Mouse (Mus musculus) embryonic facial prominence, embryonic 13.5 days (tissue): ENCODE measurements around the gene Nup54. TPM values are rescaled to one million over a fixed set of nuclear protein-coding genes. Genes with fewer than 3 reads are reported as not detected.

Experiments
- ATAC-seq: fragments of 200-750 bp; cut with Nextera tagmentation; 2 replicates; pipeline ENCODE4 v1.8.0; 2017; ENCODE audit warnings: low read depth; ENCODE audit not compliant: insufficient number of reproducible peaks, insufficient read depth, low FRiP score, low TSS enrichment
- H3K27ac ChIP-seq: fragments of 300-500 bp; sonication (generic); 2 replicates; pipeline ENCODE4 v1.5.1; 2015; ENCODE audit warnings: moderate library complexity, mild to moderate bottlenecking, inconsistent platforms
- H3K27me3 ChIP-seq: fragments of 300-500 bp; sonication (generic); 2 replicates; pipeline ENCODE4 v1.6.1; 2015; ENCODE audit warnings: mild to moderate bottlenecking, inconsistent platforms
- H3K36me3 ChIP-seq: fragments of 300-500 bp; sonication (generic); 2 replicates; pipeline ENCODE4 v1.6.1; 2015; ENCODE audit warnings: mild to moderate bottlenecking, inconsistent platforms
- H3K4me1 ChIP-seq: fragments of 300-500 bp; sonication (generic); 2 replicates; pipeline ENCODE4 v1.6.1; 2015; ENCODE audit warnings: inconsistent platforms
- H3K4me2 ChIP-seq: fragments of 300-500 bp; sonication (generic); 2 replicates; pipeline ENCODE4 v1.6.1; 2015; ENCODE audit warnings: moderate library complexity, mild to moderate bottlenecking, inconsistent platforms
- H3K4me3 ChIP-seq: fragments of 300-500 bp; sonication (generic); 2 replicates; pipeline ENCODE4 v1.5.1; 2015; ENCODE audit warnings: mild to moderate bottlenecking, inconsistent platforms
- H3K9ac ChIP-seq: fragments of 300-500 bp; sonication (generic); 2 replicates; pipeline ENCODE4 v1.6.1; 2015; ENCODE audit warnings: mild to moderate bottlenecking, inconsistent platforms
- H3K9me3 ChIP-seq: fragments of 300-500 bp; sonication (generic); 2 replicates; pipeline ENCODE4 v1.6.1; 2016; ENCODE audit warnings: inconsistent platforms
- WGBS: fragments of 180-500 bp; shearing (Covaris S2); methylation state at CpG from one replicate; pipeline ENCODE4 v1.1.7; 2015; ENCODE audit warnings: mixed read lengths; 5-methylcytosine and 5-hydroxymethylcytosine counted together
- polyA plus RNA-seq: library from polyadenylated mRNA; unstranded; fragments of >200 nt; fragmentation: Nextera tagmentation; extraction: Ambion mirVana; gene quantifications from 2 replicates; pipeline ENCODE4 v1.2.1, GENCODE M21; 2015

Gene Nup54
- polyA plus RNA-seq, 1 experiment from 2014 or later: 57.0 TPM

DNA sequence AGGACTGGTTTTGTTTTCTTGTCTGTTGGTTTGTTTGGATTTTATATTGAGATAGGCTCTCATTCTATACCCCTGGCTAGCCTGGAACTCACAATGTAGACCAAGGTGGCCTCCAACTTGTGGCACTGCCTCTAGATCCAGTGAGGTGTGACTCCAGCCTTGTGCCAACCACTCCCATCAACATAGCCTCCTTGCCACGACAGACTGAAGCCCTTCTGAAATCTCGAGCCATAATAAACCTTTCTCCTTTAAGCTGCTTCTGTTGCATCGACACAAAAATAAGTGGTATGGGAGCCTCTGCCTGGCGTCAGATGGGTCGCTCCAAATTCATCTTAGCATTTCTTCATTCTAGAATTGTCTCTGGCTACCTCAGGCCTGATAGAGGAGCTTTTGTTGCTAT is 11.7 kb upstream of the Nup54 start:
- H3K9me3 ChIP-seq: no peaks in the 10 kb centered on the region
- H3K27me3 ChIP-seq: no peaks in the 10 kb centered on the region
- H3K4me2 ChIP-seq: no peak overlapping the region
- H3K4me3 ChIP-seq: no peak overlapping the region
- ATAC-seq: no peak
- H3K27ac ChIP-seq: no peak overlapping the region
- 88% methylated on average over 5 of the region's 5 CpGs for WGBS
- H3K36me3 ChIP-seq: peaks cover 69% of the 10 kb centered on the region
- no peaks in the 10 kb centered on the region for H3K4me1 ChIP-seq
- no peak overlapping the region for H3K9ac ChIP-seq

DNA sequence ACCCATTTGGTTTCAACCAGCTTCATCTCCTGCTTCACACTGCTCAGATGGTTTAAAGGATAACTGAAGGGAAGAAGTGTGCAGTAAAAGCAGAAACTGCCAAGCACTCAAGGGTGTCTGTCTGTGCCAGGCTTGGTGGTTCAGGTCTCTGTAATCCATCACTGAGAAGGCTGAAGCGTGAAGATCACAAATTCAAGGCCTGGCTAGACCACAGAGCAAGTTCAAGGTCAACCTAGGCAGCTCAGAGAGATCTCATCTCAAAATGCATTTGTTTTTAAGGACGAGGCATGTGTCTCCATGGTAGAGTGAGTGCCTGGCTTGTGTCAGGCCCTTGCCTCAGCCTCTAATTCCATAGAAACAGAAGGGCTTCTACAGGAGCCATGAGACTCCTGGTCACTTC is 10.0 kb upstream of the Nup54 start:
- 93% methylated on average over 2 of the region's 2 CpGs for WGBS
- Histone ChIP-seq H3K27me3 (no peaks in the 10 kb centered on the region), H3K4me1 (no peaks in the 10 kb centered on the region), H3K4me2 (no peak overlapping the region), H3K4me3 (no peak overlapping the region), H3K9me3 (no peaks in the 10 kb centered on the region), H3K27ac (no peak overlapping the region), H3K36me3 (peaks cover 54% of the 10 kb centered on the region), H3K9ac (no peak overlapping the region)
- ATAC-seq: no peak

DNA sequence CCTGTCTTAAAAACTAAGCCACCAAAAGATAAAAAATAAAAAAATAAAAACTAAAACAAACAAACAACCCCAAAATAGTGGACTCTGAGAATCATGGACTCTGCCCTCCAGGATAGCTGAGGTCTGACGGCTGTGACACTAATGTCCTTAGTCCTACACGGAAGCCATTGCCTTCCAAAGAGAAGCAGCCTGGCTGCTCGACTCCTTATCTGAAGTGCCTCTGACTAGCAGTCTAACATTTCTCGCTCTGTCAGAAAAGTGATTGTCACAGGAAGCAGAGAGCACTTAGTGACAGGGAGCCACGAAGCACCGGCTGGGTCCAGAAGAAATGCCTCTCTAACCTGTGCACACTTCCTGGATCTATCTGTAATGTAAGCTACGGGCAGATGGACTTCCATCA is 7.9 kb upstream of the Nup54 start:
- H3K4me2 ChIP-seq: no peak overlapping the region
- no peaks in the 10 kb centered on the region for H3K4me1 ChIP-seq
- no peak overlapping the region for H3K4me3 ChIP-seq
- no peaks in the 10 kb centered on the region for H3K27me3 ChIP-seq
- H3K9me3 ChIP-seq: no peaks in the 10 kb centered on the region
- WGBS: 88% methylated on average over 7 of the region's 7 CpGs
- H3K36me3 ChIP-seq: peaks cover 35% of the 10 kb centered on the region
- no peak for ATAC-seq
- H3K27ac ChIP-seq: no peak overlapping the region
- no peak overlapping the region for H3K9ac ChIP-seq

DNA sequence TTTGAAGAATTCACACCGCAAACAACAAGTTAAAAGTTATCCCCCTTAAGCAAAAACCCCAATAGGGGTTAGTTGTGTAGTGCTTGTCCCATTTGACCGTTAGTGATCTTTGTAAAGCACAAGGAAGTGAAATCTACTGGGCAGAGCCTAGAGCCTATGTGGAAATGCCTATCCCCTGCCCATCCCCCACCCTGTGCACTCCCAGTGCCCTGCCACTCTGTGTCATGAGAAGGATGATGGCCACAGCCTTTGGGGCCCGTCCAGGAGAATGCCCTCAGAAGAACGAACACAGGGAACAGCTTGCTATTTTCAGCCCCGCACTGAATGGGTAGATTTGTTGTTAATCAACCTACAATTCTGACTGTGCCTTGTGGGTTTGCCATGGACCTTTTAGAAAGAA is 6.5 kb upstream of the Nup54 start:
- no peak for ATAC-seq
- Histone ChIP-seq H3K9ac (no peak overlapping the region), H3K4me1 (no peaks in the 10 kb centered on the region), H3K4me3 (no peak overlapping the region), H3K27ac (no peak overlapping the region), H3K27me3 (no peaks in the 10 kb centered on the region), H3K4me2 (no peak overlapping the region), H3K9me3 (no peaks in the 10 kb centered on the region), H3K36me3 (peaks cover 21% of the 10 kb centered on the region)
- 67% methylated on average over 5 of the region's 5 CpGs for WGBS

DNA sequence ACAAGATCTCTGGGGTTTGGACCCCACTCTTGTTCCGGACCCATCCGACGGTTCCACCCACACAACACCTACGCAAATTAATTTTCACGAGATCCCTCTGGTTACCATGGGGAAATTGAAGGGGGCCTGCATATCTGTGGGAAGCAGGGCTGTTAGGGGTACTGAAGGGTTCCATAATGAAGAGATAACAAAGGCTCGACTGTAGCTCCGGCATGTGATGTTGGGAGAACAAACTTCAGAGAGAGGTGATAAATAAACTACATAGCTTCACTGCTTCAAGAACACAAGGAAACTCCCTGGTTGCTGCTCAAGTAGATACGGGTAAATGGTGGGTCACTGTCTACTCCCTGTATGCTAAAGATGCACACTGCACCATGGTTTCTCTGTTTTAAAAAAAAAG is 3.5 kb upstream of the Nup54 start:
- no peak overlapping the region for H3K4me3 ChIP-seq
- H3K27me3 ChIP-seq: no peaks in the 10 kb centered on the region
- 88% methylated on average over 8 of the region's 8 CpGs for WGBS
- no peak for ATAC-seq
- no peak overlapping the region for H3K9ac ChIP-seq
- H3K9me3 ChIP-seq: no peaks in the 10 kb centered on the region
- no peak overlapping the region for H3K4me2 ChIP-seq
- peaks cover 1% of the 10 kb centered on the region; the same call in 1 of the 2 replicates for H3K36me3 ChIP-seq
- H3K27ac ChIP-seq: no peak overlapping the region
- H3K4me1 ChIP-seq: peaks cover 3% of the 10 kb centered on the region; the same call in 1 of the 2 replicates

DNA sequence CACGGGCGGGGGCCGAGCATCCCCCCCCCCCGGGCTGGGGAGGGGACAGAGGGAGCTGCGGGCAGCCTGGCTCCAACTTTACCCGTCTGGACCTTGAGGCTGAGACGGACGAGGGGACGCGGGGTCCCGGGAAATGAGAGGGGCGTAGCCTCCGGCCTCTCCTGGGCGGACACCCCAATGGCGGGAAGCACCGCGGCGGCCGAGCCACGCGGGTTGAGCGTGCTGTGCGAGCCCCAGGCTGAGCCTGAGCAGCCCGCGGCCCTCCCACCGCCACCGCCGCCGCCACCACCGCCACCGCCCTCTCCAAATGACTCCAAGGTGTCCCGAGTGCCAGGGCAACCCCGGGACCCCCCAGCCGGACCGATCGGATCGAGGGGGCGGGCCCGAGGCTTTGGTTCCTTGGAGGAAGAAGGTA is 441 bp downstream of the Nup54 start:
- H3K36me3 ChIP-seq: 0 out of 2 replicates have a peak, but pooled peaks cover 6% of the 10 kb centered on the region
- peak; percentile 40; the same call in 1 of the 2 replicates for ATAC-seq
- H3K27me3 ChIP-seq: no peaks in the 10 kb centered on the region
- H3K9ac ChIP-seq: peak overlapping the region; percentile 95
- peak overlapping the region; percentile 83 for H3K4me2 ChIP-seq
- no peaks in the 10 kb centered on the region for H3K9me3 ChIP-seq
- peaks cover 7% of the 10 kb centered on the region for H3K4me1 ChIP-seq
- 0% methylated on average over 19 of the region's 39 CpGs for WGBS
- H3K4me3 ChIP-seq: peak overlapping the region; percentile 93
- peak overlapping the region; percentile 86 for H3K27ac ChIP-seq

DNA sequence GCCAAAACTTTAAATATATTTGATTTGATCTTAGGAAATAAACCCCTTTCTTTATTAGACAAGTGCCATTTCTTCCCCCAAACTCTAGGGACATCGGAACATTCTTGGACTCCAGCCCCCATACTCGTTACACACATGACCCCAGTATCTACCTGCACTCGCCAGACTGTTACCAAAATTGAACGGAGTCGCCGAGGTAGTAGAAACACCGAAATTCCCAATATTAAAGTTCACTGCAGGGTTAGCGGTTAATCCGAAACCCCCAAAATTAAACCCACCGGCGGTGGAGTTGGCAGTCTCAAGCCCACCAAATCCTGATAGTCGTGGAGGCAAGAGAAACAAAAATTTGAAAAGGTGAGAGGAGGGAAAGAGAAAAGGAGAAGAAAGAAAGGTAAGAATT is 949 bp downstream of the Nup54 start:
- no peaks in the 10 kb centered on the region for H3K27me3 ChIP-seq
- H3K9ac ChIP-seq: peak overlapping the region; percentile 95
- H3K4me2 ChIP-seq: peak overlapping the region; percentile 83
- no peaks in the 10 kb centered on the region for H3K9me3 ChIP-seq
- ATAC-seq: no peak
- 2% methylated on average over 12 of the region's 12 CpGs for WGBS
- peak overlapping the region; percentile 86; the same call in 1 of the 2 replicates for H3K27ac ChIP-seq
- H3K36me3 ChIP-seq: peaks cover 11% of the 10 kb centered on the region
- peaks cover 7% of the 10 kb centered on the region for H3K4me1 ChIP-seq
- peak overlapping the region; percentile 93 for H3K4me3 ChIP-seq

DNA sequence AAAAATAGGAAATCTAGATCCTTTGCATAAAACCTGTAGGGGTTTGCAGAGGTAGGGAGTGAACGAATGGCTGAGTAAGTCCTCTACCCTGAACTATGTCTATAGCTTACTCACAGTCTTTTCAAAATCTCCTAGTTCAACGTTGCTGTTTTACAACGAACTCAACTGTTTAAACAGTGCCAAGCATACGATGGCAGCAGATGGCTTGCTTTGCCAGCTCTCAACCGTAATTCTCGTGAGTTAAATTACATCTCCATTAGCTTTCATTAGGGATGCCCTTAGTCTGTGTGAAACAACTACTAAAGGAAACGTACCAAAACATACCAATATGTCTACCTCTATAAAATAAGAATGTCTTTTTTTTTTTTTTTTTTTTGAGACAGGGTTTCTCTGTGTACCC is 3.4 kb downstream of the Nup54 start:
- H3K36me3 ChIP-seq: peaks cover 34% of the 10 kb centered on the region
- no peak for ATAC-seq
- H3K27ac ChIP-seq: no peak overlapping the region
- no peaks in the 10 kb centered on the region for H3K27me3 ChIP-seq
- H3K4me1 ChIP-seq: peaks cover 7% of the 10 kb centered on the region
- H3K4me2 ChIP-seq: no peak overlapping the region
- 86% methylated on average over 7 of the region's 7 CpGs for WGBS
- H3K9ac ChIP-seq: no peak overlapping the region
- H3K4me3 ChIP-seq: no peak overlapping the region
- H3K9me3 ChIP-seq: no peaks in the 10 kb centered on the region

DNA sequence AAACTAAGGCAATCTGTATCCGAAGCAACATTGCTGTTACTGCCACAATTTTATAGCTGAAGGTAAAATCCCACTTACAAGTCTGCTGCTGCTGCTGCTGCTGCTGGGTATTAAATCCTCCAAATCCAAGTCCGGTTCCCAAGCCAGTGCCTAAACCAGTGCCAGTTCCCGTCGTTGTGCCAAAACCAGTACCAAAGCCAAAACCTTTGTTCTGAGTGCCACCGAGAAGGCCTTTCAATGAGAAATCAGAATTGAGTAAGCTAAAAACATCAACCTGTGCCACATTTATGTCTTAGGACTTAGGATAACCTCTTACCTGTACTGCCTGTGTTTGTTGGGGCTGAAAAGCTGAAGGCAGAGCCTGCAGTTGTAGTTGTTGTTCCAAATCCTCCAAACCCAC is 4.3 kb downstream of the Nup54 start:
- no peak overlapping the region for H3K9ac ChIP-seq
- peaks cover 38% of the 10 kb centered on the region for H3K36me3 ChIP-seq
- no peak overlapping the region for H3K27ac ChIP-seq
- no peaks in the 10 kb centered on the region for H3K27me3 ChIP-seq
- H3K4me1 ChIP-seq: peaks cover 7% of the 10 kb centered on the region
- no peak overlapping the region for H3K4me3 ChIP-seq
- WGBS: 92% methylated on average over 5 of the region's 5 CpGs
- no peak for ATAC-seq
- no peaks in the 10 kb centered on the region for H3K9me3 ChIP-seq
- H3K4me2 ChIP-seq: no peak overlapping the region

DNA sequence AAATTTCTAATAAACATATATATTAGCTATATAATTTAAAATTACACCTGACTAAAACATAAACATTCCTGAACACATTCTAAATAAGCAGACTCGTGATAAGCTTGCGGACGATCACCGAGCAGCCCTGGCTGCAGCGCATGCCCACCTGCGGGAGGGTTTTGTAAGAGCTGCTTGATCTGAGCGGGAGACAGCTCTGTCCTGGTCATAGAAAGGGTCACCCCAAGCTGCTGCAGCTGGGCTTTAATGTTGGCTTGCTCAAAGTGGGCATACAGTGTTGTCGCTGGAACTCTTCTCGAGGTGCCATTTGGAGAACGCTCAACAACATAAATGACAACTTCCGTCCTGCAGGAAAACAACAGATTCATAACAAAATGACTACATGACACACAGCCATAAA is 10.9 kb downstream of the Nup54 start:
- no peak overlapping the region for H3K27ac ChIP-seq
- 95% methylated on average over 11 of the region's 11 CpGs for WGBS
- H3K4me2 ChIP-seq: no peak overlapping the region
- no peaks in the 10 kb centered on the region for H3K4me1 ChIP-seq
- H3K27me3 ChIP-seq: no peaks in the 10 kb centered on the region
- H3K36me3 ChIP-seq: peaks cover 81% of the 10 kb centered on the region
- no peaks in the 10 kb centered on the region for H3K9me3 ChIP-seq
- H3K9ac ChIP-seq: no peak overlapping the region
- no peak overlapping the region for H3K4me3 ChIP-seq
- no peak for ATAC-seq

DNA sequence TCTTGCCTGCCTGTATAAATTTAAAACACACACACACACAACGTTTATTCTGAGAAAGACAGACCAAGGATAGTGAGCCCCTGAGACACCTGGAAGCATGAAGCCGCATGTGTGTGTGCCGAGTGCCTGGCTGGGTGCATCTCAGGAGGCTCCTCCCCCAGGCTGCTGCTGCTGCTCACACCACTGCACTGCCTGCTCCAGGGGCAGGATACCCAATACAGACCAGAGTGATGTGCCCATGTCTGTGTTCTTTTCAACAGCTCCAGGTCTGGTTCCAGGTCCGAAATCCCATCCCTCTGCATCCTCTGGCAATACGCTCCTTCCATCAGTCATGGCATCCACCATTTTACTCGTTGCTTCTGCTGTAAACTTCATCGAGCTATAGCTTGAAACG is 21.0 kb downstream of the Nup54 start:
- no peaks in the 10 kb centered on the region for H3K27me3 ChIP-seq
- H3K4me1 ChIP-seq: no peaks in the 10 kb centered on the region
- ATAC-seq: no peak
- no peak overlapping the region for H3K9ac ChIP-seq
- H3K4me3 ChIP-seq: no peak overlapping the region
- H3K27ac ChIP-seq: no peak overlapping the region
- no peaks in the 10 kb centered on the region for H3K9me3 ChIP-seq
- peaks cover 44% of the 10 kb centered on the region for H3K36me3 ChIP-seq
- WGBS: 81% methylated on average over 8 of the region's 8 CpGs
- no peak overlapping the region for H3K4me2 ChIP-seq

DNA sequence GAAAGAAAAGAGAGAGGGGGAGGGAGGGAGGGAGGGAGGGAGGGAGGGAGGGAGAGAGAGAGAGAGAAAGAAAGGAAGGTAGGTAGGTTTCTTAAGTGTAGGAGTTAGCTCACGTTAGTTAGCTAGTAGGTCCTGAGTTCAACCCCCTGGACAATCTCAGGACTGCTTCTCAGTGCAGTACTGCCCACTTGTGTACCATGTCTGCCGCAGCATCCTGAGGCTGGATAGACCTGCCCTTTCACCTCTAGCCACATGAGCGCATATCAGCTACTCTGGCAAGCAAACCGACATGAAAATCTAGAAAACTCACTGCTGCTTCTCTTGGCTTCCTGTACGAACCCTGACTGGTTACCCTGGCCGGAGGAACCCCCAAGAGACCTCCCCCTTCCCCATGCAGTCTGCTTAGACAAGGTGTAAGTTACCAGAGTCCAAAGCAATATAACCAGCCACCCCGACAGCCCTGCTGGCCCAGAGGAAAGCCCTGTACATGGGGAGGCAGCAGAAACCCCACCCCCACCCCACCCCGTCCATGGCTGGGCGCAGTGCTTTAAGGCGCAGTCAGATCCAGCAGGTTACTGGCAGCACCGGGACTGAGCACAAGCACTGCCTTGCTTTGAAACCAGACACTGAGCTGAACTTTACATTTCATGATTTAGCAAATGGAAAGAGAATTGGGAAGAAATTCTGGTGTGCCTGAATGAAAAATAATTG is 21.6 kb downstream of the Nup54 start:
- Histone ChIP-seq H3K4me1 (no peaks in the 10 kb centered on the region), H3K27ac (no peak overlapping the region), H3K4me3 (no peak overlapping the region), H3K9me3 (no peaks in the 10 kb centered on the region), H3K27me3 (no peaks in the 10 kb centered on the region), H3K36me3 (peaks cover 40% of the 10 kb centered on the region), H3K4me2 (no peak overlapping the region), H3K9ac (no peak overlapping the region)
- 83% methylated on average over 11 of the region's 11 CpGs for WGBS
- ATAC-seq: 0 out of 2 replicates have a peak, but pooled peaks have one; percentile 37
